Mouse (Mus musculus) gastrocnemius, postnatal 25 days (tissue): ENCODE measurements around the gene Dph1. TPM values are rescaled to one million over a fixed set of nuclear protein-coding genes. Genes with fewer than 3 reads are reported as not detected.
"Not testable (repeated sequence)": the region's sequence is repeated elsewhere in the genome, so short reads cannot be mapped to it uniquely, and the experiment has no call there.

Experiments
- DNase-seq: peaks from one replicate; pipeline ENCODE4 v3.0.0; 2022
- total RNA-seq, 2 experiments: library from RNA; stranded (reverse); gene quantifications; 1 replicate in 1 of 2; 2 replicates in 1 of 2; pipeline ENCODE4 v1.2.3; 2021

Dph1 gene
- total RNA-seq, 2 experiments from 2014 or later: 5.6 to 5.8 TPM

- DNase-seq: no peak
Observed at GRCm38 (mm10) chr11:75203926-75204325, 12.9 kb upstream of the Dph1 start.

- no peak for DNase-seq
Observed at GRCm38 (mm10) chr11:75201721-75202120, 10.7 kb upstream of the Dph1 start.

- no peak for DNase-seq
Observed at GRCm38 (mm10) chr11:75200935-75201334, 9.9 kb upstream of the Dph1 start.

- no peak for DNase-seq
Observed at GRCm38 (mm10) chr11:75199951-75200350, 8.9 kb upstream of the Dph1 start.

GRCm38 (mm10) chr11:75198792-75199191 is 7.8 kb upstream of the Dph1 start:
- DNase-seq: no peak

GRCm38 (mm10) chr11:75197956-75198355 is 6.9 kb upstream of the Dph1 start:
- no peak for DNase-seq

GRCm38 (mm10) chr11:75196131-75196530 is 5.1 kb upstream of the Dph1 start:
- DNase-seq: no peak

- DNase-seq: no peak
Observed at GRCm38 (mm10) chr11:75194850-75195461, 3.9 kb upstream of the Dph1 start.

- DNase-seq: no peak
Observed at GRCm38 (mm10) chr11:75194121-75194849, 3.2 kb upstream of the Dph1 start.

GRCm38 (mm10) chr11:75193256-75194071 is 2.4 kb upstream of the Dph1 start, which contains the start of gene Rtn4rl1:
Rtn4rl1 (plus strand) TSS chr11:75193783.
- peak; percentile 66 for DNase-seq

- peak; percentile 79 for DNase-seq
Observed at GRCm38 (mm10) chr11:75192336-75193214, 1.5 kb upstream of the Dph1 start.

GRCm38 (mm10) chr11:75191841-75192240 is 800 bp upstream of the Dph1 start:
- no peak for DNase-seq

GRCm38 (mm10) chr11:75190371-75190724 is 693 bp downstream of the Dph1 start:
- DNase-seq: peak; percentile 81

- DNase-seq: no peak
Observed at GRCm38 (mm10) chr11:75189713-75190370, 1.2 kb downstream of the Dph1 start.

- peak; percentile 3 for DNase-seq
Observed at GRCm38 (mm10) chr11:75184986-75185385, 6.1 kb downstream of the Dph1 start.

- no peak for DNase-seq
Observed at GRCm38 (mm10) chr11:75184573-75184972, 6.5 kb downstream of the Dph1 start.

GRCm38 (mm10) chr11:75183917-75184570 is 7.0 kb downstream of the Dph1 start:
- DNase-seq: peak; percentile 4

GRCm38 (mm10) chr11:75178672-75179208 is 12.3 kb downstream of the Dph1 start, which contains the start of gene Ovca2:
Ovca2 (minus strand) TSS chr11:75178835.
- DNase-seq: peak; percentile 85

GRCm38 (mm10) chr11:75178011-75178410 is 13.0 kb downstream of the Dph1 start:
- no peak for DNase-seq

- not testable (repeated sequence) for DNase-seq
Observed at GRCm38 (mm10) chr11:75174574-75174973, 16.5 kb downstream of the Dph1 start.

- no peak for DNase-seq
Observed at GRCm38 (mm10) chr11:75173799-75174165, 17.3 kb downstream of the Dph1 start.
